Mouse (Mus musculus) activated CD4-positive, CD25-positive, alpha-beta regulatory T cell, adult 4 months (primary cell): ENCODE measurements around the gene 3100002H09Rik. TPM values are rescaled to one million over a fixed set of nuclear protein-coding genes. Genes with fewer than 3 reads are reported as not detected.

Source experiments
- polyA plus RNA-seq, 2 experiments: library from polyadenylated mRNA; unstranded; fragments of 100-300 nt; shearing (Covaris generic); gene quantifications; one replicate each; pipeline ENCODE4 v1.2.1; 2017

Gene 3100002H09Rik
- polyA plus RNA-seq, 2 experiments from 2014 or later: not detected

Other genes with a start within 250 kb of the 3100002H09Rik start
- gene Pou3f1, start 46.0 kb upstream of the 3100002H09Rik start, polyA plus RNA-seq: not detected
- 10 to 100 TPM; 80.9 to 85.9 TPM for gene Utp11, start 82.8 kb upstream of the 3100002H09Rik start, polyA plus RNA-seq
- 10 to 100 TPM in 1 of 2 experiments, 1 to 10 TPM in 1; 7.2 to 14.7 TPM for gene Fhl3, start 89.9 kb upstream of the 3100002H09Rik start, polyA plus RNA-seq
- gene Sf3a3, start 104.0 kb upstream of the 3100002H09Rik start, polyA plus RNA-seq: 100 to 1,000 TPM; 108 to 125 TPM
- gene Inpp5b, start 131.0 kb upstream of the 3100002H09Rik start, polyA plus RNA-seq: 10 to 100 TPM; 80.2 to 94.1 TPM
- 10 to 100 TPM; 14.2 to 18.5 TPM for gene Mtf1, start 191.3 kb upstream of the 3100002H09Rik start, polyA plus RNA-seq
- 1 to 10 TPM; 4.4 to 6.2 TPM for gene Yrdc, start 239.9 kb upstream of the 3100002H09Rik start, polyA plus RNA-seq
- 1 to 10 TPM; 3.9 to 8.0 TPM for gene 1110065P20Rik, start 240.4 kb upstream of the 3100002H09Rik start, polyA plus RNA-seq